Mouse (Mus musculus) activated CD4-positive, CD25-positive, alpha-beta regulatory T cell, adult 4 months (primary cell): ENCODE results near the gene Rgmb. TPM values are rescaled to one million over a fixed set of nuclear protein-coding genes. Genes with fewer than 3 reads are reported as not detected.

Experiments
- ATAC-seq: one replicate; pipeline ENCODE4 v1.8.0; 2017
- polyA plus RNA-seq, 2 experiments: library from polyadenylated mRNA; unstranded; fragments of 100-300 nt; shearing (Covaris generic); gene quantifications; one replicate each; pipeline ENCODE4 v1.2.1; 2017

Rgmb gene
- polyA plus RNA-seq, 2 experiments from 2014 or later: 0.70 to 1.3 TPM

GRCm38 (mm10) chr17:15774565-15775215 is 56.1 kb downstream of the Rgmb start:
- ATAC-seq: no peak

- ATAC-seq: no peak
Observed at GRCm38 (mm10) chr17:15773956-15774355, 56.9 kb downstream of the Rgmb start.

- ATAC-seq: no peak
Observed at GRCm38 (mm10) chr17:15769081-15769724, 61.6 kb downstream of the Rgmb start.

GRCm38 (mm10) chr17:15761191-15761590 is 69.6 kb downstream of the Rgmb start:
- ATAC-seq: no peak

Other genes with a start within 250 kb of the Rgmb start
- gene Chd1, start 126.1 kb downstream of the Rgmb start, polyA plus RNA-seq: 10 to 100 TPM; 16.3 to 17.3 TPM